Mouse (Mus musculus) adrenal gland, adult (tissue): ENCODE data around the gene Rad51b.

Experiments used
- DNase-seq, 2 experiments: peaks; one replicate each; pipeline ENCODE4 v3.0.0; 2022 to 2023; ENCODE audit warnings: low spot score in 1 of 2; ENCODE audit not compliant: inconsistent age in 2 of 2

The Rad51b gene

GRCm38 (mm10) chr12:79787538-79787937 lies 490.5 kb downstream of the Rad51b start:
- DNase-seq = no peak

DNA sequence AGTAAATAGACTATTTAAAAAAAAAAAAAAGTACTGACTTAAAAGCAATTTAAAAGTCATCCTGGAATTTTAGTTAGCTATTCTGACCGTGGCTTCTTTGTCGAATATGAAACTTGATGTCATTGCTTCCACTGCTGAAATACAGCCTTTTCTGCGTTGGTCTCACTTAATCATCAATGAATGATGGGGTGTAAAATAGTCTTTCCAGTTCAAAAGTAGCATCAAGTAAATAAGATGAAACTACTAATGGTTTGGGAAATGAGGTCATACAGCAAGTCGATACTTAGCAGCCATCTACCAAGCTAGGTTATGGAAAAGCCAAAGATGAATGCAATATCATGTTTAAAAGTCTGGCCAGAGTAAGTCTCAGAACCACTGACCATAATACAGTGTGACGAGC lies 491.3 kb downstream of the Rad51b start:
- no peak for DNase-seq

- DNase-seq = peak in 1 of 2 experiments; percentile 76
Measured at GRCm38 (mm10) chr12:79789481-79789880, 492.4 kb downstream of the Rad51b start.

DNA sequence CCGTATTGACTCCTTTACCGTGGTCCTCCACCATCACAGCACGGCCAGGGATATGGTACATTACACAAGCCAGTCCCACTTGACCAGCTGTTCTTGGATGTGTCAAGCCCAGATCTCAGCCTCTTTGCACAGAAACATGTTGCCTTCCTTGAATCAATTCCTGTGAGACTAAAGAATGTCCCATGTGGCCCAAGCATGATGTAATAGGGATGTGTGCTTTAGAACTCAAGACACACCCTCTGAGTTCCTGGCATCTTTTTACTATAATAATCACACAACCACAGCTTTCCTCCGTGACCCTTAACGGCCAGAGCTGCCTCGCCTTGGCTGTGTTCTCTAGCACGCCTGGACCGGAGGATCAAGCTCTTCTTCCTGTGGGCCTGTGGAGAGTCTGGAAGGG lies 496.3 kb downstream of the Rad51b start:
- peak; percentile 39 to 75 for DNase-seq

DNA sequence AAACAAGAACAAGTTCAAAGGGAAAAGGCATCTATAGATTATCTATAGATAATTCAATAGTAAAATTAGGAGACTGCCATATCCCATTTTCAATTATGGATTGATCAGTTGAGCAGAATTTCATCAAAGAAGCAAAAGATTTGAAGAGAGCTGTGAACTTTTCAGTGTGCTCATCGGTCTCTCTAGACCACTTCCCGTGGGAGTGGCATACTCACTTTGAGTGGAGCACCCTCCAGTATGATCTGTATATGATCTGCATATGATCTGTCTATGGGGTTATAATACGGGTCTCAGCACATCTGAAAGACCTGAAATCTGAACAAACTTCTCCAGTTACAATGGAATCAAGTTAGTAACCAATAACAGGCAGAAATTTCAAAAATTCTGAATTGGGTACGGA lies 497.7 kb downstream of the Rad51b start:
- DNase-seq = no peak

- DNase-seq = peak; percentile 48 to 68
Measured at GRCm38 (mm10) chr12:79796260-79796659, 499.2 kb downstream of the Rad51b start.

DNA sequence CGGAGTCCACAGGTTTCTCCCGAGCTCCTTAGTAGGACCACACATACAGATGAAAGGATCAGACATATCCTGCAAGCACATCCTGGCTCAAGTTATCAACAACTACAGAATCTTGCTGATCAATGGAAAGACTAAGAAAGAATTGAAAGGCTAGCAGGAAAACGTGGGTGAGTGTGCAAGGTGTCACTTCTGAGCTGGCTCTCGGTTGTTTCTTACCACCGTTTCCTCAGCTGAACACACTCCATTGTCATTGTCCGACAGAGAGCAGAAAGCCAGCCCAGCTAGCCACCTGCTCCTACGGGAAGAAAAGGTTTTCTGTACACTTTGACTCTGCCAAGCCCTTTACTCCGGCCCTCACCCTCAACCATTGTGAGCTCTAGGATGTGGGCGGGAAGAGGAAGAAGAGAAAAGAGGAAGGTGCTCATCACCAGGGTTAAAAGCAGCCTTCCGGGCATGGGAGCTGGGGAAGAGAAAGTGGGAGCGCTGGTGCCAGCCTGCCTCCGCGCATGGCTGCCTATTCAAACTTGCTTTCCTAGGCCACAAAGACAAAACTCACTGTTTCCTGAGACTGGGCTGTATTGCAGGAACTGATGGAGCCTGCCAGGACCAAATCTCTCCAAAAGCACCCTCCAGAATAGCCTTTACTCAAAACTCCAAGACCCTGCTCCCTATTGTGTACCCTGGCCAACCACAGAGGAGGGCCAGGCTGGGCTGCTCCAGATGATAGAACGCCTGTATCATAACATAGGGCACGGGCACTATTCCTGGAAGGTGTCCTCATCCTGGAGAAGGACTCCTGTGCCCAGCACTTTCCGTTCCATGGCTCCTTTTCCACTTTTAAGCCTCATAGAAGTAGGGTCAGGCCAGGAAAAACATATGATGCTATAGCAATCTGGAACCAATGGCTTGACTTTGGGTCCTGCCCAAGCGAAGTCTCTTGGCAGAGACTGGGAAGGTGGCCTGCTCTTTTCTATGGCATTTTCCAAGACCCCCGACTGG lies 500.0 kb downstream of the Rad51b start:
- DNase-seq = peak in 1 of 2 experiments; percentile 58

- DNase-seq = no peak
Measured at GRCm38 (mm10) chr12:79798488-79798887, 501.4 kb downstream of the Rad51b start.

DNA sequence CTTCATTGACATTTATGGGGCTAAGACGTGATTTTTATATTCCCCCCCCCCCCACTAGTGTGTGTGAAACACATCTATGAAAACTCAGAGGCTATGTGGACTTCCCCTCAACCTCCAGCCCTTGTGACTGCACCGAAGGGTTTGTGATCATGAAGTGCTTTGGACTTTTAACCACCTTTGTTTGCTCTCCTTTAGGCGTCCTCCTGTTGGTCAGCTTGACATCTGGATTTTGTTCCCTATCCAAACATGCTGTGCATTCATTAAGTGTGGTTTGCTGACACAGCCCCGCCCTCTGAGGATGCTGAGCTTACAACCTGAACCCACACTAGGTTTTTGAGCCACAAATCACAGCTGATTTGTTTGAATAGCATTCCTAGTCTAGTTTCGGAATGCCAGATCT lies 502.3 kb downstream of the Rad51b start:
- no peak for DNase-seq

GRCm38 (mm10) chr12:79803670-79804069 lies 506.6 kb downstream of the Rad51b start:
- DNase-seq = no peak

DNA sequence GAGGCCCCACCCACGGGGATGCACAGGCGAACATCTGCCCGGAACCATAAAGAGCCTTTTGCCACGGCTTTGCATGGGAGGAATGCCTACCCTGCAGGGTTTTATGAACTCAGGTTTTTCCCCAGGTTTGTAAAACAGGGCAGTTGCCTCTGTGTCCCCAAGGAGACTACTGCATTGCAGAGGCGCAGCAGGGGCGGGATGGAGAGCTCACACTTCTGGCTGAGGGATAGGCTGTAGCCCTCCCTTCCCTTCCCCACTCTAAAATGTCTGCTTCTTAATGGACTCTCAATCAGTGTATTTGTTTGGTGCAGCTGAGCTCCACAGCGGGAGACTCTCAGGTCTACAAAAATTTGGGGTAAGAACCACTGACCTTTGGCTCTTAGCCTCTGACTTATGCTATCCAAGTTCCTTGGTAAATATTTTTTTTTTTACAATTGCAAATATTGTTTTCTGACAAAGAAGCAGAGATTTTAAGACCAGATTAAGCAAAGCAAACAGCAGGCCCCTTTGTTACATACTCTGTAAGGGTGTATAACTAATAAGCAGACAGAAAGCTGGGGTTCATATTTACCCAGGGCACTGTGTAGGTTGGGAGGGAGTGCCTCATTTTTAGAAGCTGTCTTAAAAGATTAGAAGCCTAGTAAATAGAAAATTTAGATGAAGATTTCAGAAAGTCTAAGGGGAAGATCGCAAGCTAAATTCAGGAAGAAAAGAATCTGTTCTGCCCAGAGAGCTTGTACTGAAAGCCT lies 507.9 kb downstream of the Rad51b start:
- no peak for DNase-seq

GRCm38 (mm10) chr12:79806990-79807389 lies 509.9 kb downstream of the Rad51b start:
- DNase-seq = no peak

DNA sequence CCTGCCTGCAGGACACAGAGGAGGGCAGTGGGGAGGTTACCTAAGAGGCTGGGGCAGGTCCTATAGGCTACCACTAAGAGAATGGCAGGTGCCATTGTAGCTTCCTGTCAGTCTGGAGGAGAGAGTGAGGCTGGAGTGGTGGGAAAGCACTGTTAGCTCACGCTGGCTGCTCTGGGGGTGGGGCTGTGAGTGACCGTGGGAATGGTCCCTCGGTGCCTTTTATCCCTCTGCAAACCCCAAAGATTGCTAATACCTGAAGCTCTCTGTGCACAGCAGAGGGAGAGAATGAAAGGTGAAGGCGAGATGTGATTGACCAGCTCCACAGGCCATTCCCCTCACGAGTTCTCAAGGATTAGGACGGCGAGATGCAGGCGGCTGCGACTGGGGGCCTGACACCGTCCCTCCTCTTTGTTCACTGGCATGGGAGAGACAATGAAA lies 510.3 kb downstream of the Rad51b start:
- no peak for DNase-seq

DNA sequence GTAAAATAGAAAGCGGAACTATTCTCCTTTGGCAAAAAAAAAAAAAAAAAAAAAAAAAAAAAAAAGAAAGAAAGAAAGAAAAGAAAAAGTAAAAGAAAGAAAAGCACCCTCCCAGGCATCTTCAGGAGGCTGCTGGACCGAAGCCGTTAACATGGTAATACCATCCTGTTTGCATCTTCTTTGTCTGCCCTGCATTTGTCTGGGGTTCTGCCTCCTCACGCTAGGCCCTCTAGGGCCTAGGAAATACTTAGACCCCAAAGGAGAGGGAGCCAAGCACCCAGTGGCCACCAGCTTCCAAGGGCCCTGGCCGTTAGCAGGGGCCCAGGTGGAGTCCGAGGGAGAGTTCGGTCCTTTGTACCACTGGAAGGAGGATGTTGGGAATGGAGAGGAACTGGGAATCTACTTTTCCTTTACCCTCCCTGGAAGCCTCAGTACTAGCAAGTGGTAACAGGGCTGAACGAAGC lies 510.9 kb downstream of the Rad51b start:
- no peak for DNase-seq

DNA sequence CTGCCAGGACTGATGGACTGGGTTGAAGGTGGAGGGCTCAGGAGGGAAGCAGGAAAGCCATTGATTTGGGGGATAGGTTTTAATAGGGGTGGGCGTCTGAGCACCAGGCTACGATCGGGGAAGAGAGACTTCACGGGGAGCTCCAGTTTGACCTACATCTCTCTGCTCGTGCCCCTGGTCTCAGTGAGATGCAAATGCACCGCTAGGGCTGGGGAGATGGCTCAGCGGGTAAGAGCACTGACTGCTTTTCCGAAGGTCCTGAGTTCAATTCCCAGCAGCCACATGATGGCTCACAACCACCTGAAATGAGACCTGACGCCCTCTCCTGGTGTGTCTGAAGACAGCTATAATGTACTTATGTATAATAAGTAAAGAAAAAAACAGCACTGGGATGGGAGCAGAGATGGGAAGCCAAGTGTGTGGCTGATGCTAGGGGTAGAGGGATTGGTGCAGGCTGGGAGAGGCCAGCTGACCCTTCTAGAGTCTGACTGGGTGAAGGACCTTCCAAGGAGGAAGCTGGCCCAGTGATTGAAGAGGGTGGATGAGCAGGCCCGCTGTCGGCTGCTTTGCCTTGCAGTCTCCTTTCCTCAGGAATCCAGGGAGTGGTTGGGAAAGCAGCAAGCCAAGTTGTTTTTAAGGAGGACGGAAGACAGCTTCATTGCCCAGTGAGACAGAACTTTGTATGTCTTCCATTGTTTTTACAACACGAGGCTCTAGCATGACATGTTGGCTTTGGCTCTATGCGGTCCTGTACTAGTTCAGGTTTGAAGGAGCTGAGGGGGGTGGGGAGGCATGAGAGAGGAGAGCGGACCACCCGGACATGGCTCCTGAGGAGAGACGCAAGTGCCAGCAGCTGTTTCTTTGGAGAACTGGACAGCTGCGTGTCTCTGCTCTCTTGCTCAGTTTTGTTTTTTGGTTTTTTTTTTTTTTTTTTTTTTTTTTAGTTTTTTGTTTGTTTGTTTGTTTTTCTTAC lies 511.6 kb downstream of the Rad51b start:
- no peak for DNase-seq

GRCm38 (mm10) chr12:79809518-79809917 lies 512.4 kb downstream of the Rad51b start:
- no peak for DNase-seq

GRCm38 (mm10) chr12:79812422-79812821 lies 515.3 kb downstream of the Rad51b start:
- DNase-seq = no peak

DNA sequence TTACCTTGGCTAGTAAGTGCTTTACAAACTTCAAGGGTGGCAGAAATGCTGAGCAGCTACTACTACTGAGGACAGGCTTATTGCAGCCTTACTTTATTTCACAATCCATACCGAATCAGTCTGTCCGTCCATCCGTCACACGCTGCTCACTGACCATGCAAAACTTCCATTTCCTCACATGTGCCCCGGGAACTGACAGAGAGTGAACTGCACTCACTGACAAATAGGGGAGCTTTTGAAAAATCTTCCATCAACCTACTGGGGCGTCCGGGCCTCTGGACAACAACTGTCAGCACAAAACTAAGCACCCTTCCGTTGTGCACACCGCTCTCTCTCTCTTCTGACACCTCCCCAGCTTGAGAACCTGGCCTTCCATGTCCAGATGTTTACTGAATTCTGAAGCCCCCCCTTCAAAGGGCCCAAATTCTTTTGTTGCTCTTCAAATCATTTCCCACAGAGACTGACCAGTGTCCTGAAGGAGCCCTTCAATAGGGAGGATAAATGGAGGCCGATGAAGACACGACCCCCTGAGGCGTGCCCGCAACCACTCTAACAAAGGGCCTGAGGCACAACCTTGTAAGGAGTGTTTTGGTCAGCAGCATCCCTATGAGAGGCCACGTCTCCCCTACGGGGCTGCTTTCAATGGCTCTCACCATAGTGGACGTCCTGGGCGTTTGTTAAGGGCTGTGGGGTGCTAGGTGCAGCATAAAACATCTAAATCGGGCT lies 515.9 kb downstream of the Rad51b start:
- no peak for DNase-seq

DNA sequence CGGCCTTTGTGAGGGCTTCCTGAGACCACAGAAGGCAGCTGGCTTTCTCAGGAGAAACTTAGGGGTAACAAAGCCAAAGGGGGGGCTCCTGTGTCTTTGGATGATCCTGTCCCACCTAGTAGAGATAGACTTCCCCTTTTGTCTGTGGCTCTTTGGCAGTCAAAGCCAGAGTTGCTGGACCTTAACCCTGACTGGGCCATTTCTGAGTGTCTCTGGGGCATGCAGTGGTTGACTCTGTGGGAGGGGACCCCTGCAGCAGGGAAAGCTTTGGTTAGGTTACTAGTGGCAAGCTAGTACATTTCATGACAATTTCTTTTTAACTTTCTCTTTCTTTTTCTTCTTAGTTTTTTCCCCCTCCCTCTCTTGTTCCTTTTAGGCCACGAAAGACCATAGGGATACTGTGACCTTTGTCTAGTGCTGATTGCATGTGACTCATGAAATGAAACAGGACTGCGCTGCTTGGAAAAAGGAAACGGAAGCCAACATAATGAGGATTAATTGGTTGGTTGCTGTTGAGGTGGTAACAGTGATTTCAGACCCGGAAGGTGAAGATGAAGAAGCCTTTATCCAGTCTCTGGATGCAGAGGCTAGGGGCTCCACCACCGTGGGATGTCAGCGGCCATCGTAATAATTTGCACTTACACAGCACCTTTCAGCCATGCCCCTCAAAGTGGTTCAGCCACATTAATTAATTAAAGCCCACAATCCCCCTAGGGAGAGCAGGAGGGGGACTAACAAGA lies 516.7 kb downstream of the Rad51b start:
- DNase-seq = peak in 1 of 2 experiments; percentile 54
